Mouse (Mus musculus) liver, embryonic 12.5 days (tissue): ENCODE results near the gene Zfp617. TPM values are rescaled to one million over a fixed set of nuclear protein-coding genes. Genes with fewer than 3 reads are reported as not detected.

Source experiments
- ATAC-seq: fragments of 200-750 bp; cut with Nextera tagmentation; 2 replicates; pipeline ENCODE4 v1.8.0; 2017; ENCODE audit warnings: moderate number of reproducible peaks, mild to moderate bottlenecking, moderate library complexity
- H3K27ac ChIP-seq: fragments of 300-500 bp; sonication (generic); 2 replicates; pipeline ENCODE4 v1.5.1; 2016; ENCODE audit warnings: mild to moderate bottlenecking
- H3K27me3 ChIP-seq: fragments of 300-500 bp; sonication (generic); replicated peaks from 2 replicates; pipeline ENCODE4 v1.6.1; 2016; ENCODE audit warnings: mild to moderate bottlenecking, moderate library complexity
- H3K36me3 ChIP-seq: fragments of 300-500 bp; sonication (generic); 2 replicates; pipeline ENCODE4 v1.6.1; 2016; ENCODE audit warnings: mild to moderate bottlenecking, moderate library complexity
- H3K4me1 ChIP-seq: fragments of 300-500 bp; sonication (generic); 2 replicates; pipeline ENCODE4 v1.6.1; 2016
- H3K4me2 ChIP-seq: fragments of 300-500 bp; sonication (generic); 2 replicates; pipeline ENCODE4 v1.6.1; 2016; ENCODE audit warnings: mild to moderate bottlenecking, moderate library complexity
- H3K4me3 ChIP-seq: fragments of 300-500 bp; sonication (generic); 2 replicates; pipeline ENCODE4 v1.5.1; 2016; ENCODE audit warnings: mild to moderate bottlenecking, moderate library complexity
- H3K9ac ChIP-seq: fragments of 300-500 bp; sonication (generic); 2 replicates; pipeline ENCODE4 v1.6.1; 2016; ENCODE audit warnings: mild to moderate bottlenecking, moderate library complexity
- H3K9me3 ChIP-seq: fragments of 300-500 bp; sonication (generic); replicated peaks from 2 replicates; pipeline ENCODE4 v1.6.1; 2016; ENCODE audit warnings: mild to moderate bottlenecking, moderate library complexity
- WGBS: fragments of 180-500 bp; shearing (Covaris S2); methylation state at CpG from one replicate; pipeline ENCODE4 v1.1.7; 2016; ENCODE audit not compliant: insufficient replicate concordance; 5-methylcytosine and 5-hydroxymethylcytosine counted together
- polyA plus RNA-seq: library from polyadenylated mRNA; unstranded; fragments of >200 nt; fragmentation: Nextera tagmentation; extraction: Ambion mirVana; gene quantifications from 2 replicates; pipeline ENCODE4 v1.2.1, GENCODE M21; 2016

Gene Zfp617
- polyA plus RNA-seq, 1 experiment from 2014 or later, result 13.1 TPM

GRCm38 (mm10) chr8:71960483-71960882, 52.0 kb downstream of the Zfp617 start:
- H3K4me3 ChIP-seq, result no peak overlapping the region
- peaks cover 34% of the 10 kb centered on the region for H3K36me3 ChIP-seq
- no peak overlapping the region for H3K4me2 ChIP-seq
- H3K27me3 ChIP-seq, result no peaks in the 10 kb centered on the region
- H3K27ac ChIP-seq, result no peak overlapping the region
- ATAC-seq, result no peak
- H3K9me3 ChIP-seq, result no peaks in the 10 kb centered on the region
- H3K4me1 ChIP-seq, result no peaks in the 10 kb centered on the region
- no peak overlapping the region for H3K9ac ChIP-seq

GRCm38 (mm10) chr8:71961796-71962195, 53.4 kb downstream of the Zfp617 start:
- ATAC-seq, result no peak
- Histone ChIP-seq H3K4me1 (no peaks in the 10 kb centered on the region), H3K27me3 (no peaks in the 10 kb centered on the region), H3K4me2 (no peak overlapping the region), H3K4me3 (no peak overlapping the region), H3K36me3 (peaks cover 47% of the 10 kb centered on the region), H3K27ac (no peak overlapping the region), H3K9me3 (no peaks in the 10 kb centered on the region), H3K9ac (no peak overlapping the region)
- WGBS, result 78% methylated on average over 5 of the region's 5 CpGs

- no peak for ATAC-seq
- 81% methylated on average over 3 of the region's 3 CpGs for WGBS
- no peak overlapping the region for H3K27ac ChIP-seq
- no peaks in the 10 kb centered on the region for H3K4me1 ChIP-seq
- H3K27me3 ChIP-seq, result no peaks in the 10 kb centered on the region
- H3K36me3 ChIP-seq, result peaks cover 70% of the 10 kb centered on the region
- no peaks in the 10 kb centered on the region for H3K9me3 ChIP-seq
- no peak overlapping the region for H3K4me3 ChIP-seq
- H3K4me2 ChIP-seq, result no peak overlapping the region
- H3K9ac ChIP-seq, result no peak overlapping the region
Measured at GRCm38 (mm10) chr8:71964051-71964450, 55.6 kb downstream of the Zfp617 start.

GRCm38 (mm10) chr8:71965166-71965565, 56.7 kb downstream of the Zfp617 start:
- 82% methylated on average over 2 of the region's 2 CpGs for WGBS
- H3K27ac ChIP-seq, result no peak overlapping the region
- H3K4me2 ChIP-seq, result no peak overlapping the region
- H3K9ac ChIP-seq, result no peak overlapping the region
- H3K27me3 ChIP-seq, result no peaks in the 10 kb centered on the region
- peaks cover 79% of the 10 kb centered on the region for H3K36me3 ChIP-seq
- no peak overlapping the region for H3K4me3 ChIP-seq
- H3K4me1 ChIP-seq, result no peaks in the 10 kb centered on the region
- no peaks in the 10 kb centered on the region for H3K9me3 ChIP-seq
- no peak for ATAC-seq

- Histone ChIP-seq H3K4me3 (no peak overlapping the region), H3K4me2 (no peak overlapping the region), H3K36me3 (peaks cover 71% of the 10 kb centered on the region), H3K9me3 (no peaks in the 10 kb centered on the region), H3K27me3 (no peaks in the 10 kb centered on the region), H3K4me1 (no peaks in the 10 kb centered on the region), H3K27ac (no peak overlapping the region), H3K9ac (no peak overlapping the region)
- no peak for ATAC-seq
Measured at GRCm38 (mm10) chr8:71966411-71966810, 58.0 kb downstream of the Zfp617 start.

- H3K4me1 ChIP-seq, result no peaks in the 10 kb centered on the region
- WGBS, result 93% methylated on average over 5 of the region's 5 CpGs
Measured at GRCm38 (mm10) chr8:71967261-71967660, 58.8 kb downstream of the Zfp617 start.

GRCm38 (mm10) chr8:71968100-71968499, 59.7 kb downstream of the Zfp617 start:
- Histone ChIP-seq H3K4me1 (no peaks in the 10 kb centered on the region), H3K9me3 (no peaks in the 10 kb centered on the region), H3K36me3 (peaks cover 63% of the 10 kb centered on the region), H3K9ac (no peak overlapping the region), H3K27ac (no peak overlapping the region), H3K4me2 (no peak overlapping the region), H3K27me3 (no peaks in the 10 kb centered on the region), H3K4me3 (no peak overlapping the region)
- WGBS, result 91% methylated on average over 6 of the region's 6 CpGs
- no peak for ATAC-seq

More at GRCm38 (mm10) chr8:71967261-71967660, 58.8 kb downstream of the Zfp617 start:
- no peak overlapping the region for H3K9ac ChIP-seq
- H3K27ac ChIP-seq, result no peak overlapping the region
- no peak overlapping the region for H3K4me2 ChIP-seq
- no peaks in the 10 kb centered on the region for H3K27me3 ChIP-seq
- ATAC-seq, result no peak
- peaks cover 63% of the 10 kb centered on the region for H3K36me3 ChIP-seq
- no peaks in the 10 kb centered on the region for H3K9me3 ChIP-seq
- H3K4me3 ChIP-seq, result no peak overlapping the region

GRCm38 (mm10) chr8:71968636-71969035, 60.2 kb downstream of the Zfp617 start:
- no peak overlapping the region for H3K4me2 ChIP-seq
- no peak overlapping the region for H3K27ac ChIP-seq
- no peaks in the 10 kb centered on the region for H3K9me3 ChIP-seq
- H3K4me1 ChIP-seq, result no peaks in the 10 kb centered on the region
- no peak overlapping the region for H3K9ac ChIP-seq
- no peak overlapping the region for H3K4me3 ChIP-seq
- H3K27me3 ChIP-seq, result no peaks in the 10 kb centered on the region
- peaks cover 63% of the 10 kb centered on the region for H3K36me3 ChIP-seq
- 83% methylated on average over 6 of the region's 6 CpGs for WGBS
- no peak for ATAC-seq

GRCm38 (mm10) chr8:71971945-71972344, 63.5 kb downstream of the Zfp617 start:
- Histone ChIP-seq H3K4me3 (no peak overlapping the region), H3K4me2 (no peak overlapping the region), H3K9me3 (no peaks in the 10 kb centered on the region), H3K27ac (no peak overlapping the region), H3K27me3 (no peaks in the 10 kb centered on the region), H3K9ac (no peak overlapping the region), H3K4me1 (no peaks in the 10 kb centered on the region), H3K36me3 (peaks cover 33% of the 10 kb centered on the region)
- ATAC-seq, result no peak
- WGBS, result 76% methylated on average over 1 of the region's 1 CpGs

- no peak overlapping the region for H3K27ac ChIP-seq
- no peaks in the 10 kb centered on the region for H3K4me1 ChIP-seq
- H3K9ac ChIP-seq, result no peak overlapping the region
- whole genome bisulfite sequencing, result 64% methylated on average over 3 of the region's 3 CpGs
- no peak overlapping the region for H3K4me2 ChIP-seq
- H3K9me3 ChIP-seq, result no peaks in the 10 kb centered on the region
- ATAC-seq, result no peak
- H3K4me3 ChIP-seq, result no peak overlapping the region
- no peaks in the 10 kb centered on the region for H3K27me3 ChIP-seq
- peaks cover 10% of the 10 kb centered on the region; the same call in 1 of the 2 replicates for H3K36me3 ChIP-seq
Measured at GRCm38 (mm10) chr8:71974211-71974610, 65.8 kb downstream of the Zfp617 start.

- Histone ChIP-seq H3K4me2 (no peak overlapping the region), H3K4me3 (no peak overlapping the region), H3K4me1 (peaks cover 5% of the 10 kb centered on the region; the same call in 1 of the 2 replicates), H3K36me3 (no peaks in the 10 kb centered on the region), H3K27me3 (no peaks in the 10 kb centered on the region), H3K27ac (no peak overlapping the region), H3K9me3 (no peaks in the 10 kb centered on the region), H3K9ac (no peak overlapping the region)
- ATAC-seq, result no peak
- WGBS, result 18% methylated on average over 2 of the region's 2 CpGs
Measured at GRCm38 (mm10) chr8:71981032-71981431, 72.6 kb downstream of the Zfp617 start.

- H3K9ac ChIP-seq, result no peak overlapping the region
- peaks cover 5% of the 10 kb centered on the region; the same call in 1 of the 2 replicates for H3K4me1 ChIP-seq
- H3K27ac ChIP-seq, result no peak overlapping the region
- no peaks in the 10 kb centered on the region for H3K27me3 ChIP-seq
- no peak for ATAC-seq
- no peaks in the 10 kb centered on the region for H3K36me3 ChIP-seq
- WGBS, result 58% methylated on average over 4 of the region's 4 CpGs
- no peaks in the 10 kb centered on the region for H3K9me3 ChIP-seq
- H3K4me3 ChIP-seq, result no peak overlapping the region
- no peak overlapping the region for H3K4me2 ChIP-seq
Measured at GRCm38 (mm10) chr8:71981456-71981855, 73.0 kb downstream of the Zfp617 start.
